Mouse (Mus musculus) erythroblast, embryonic 14.5 days (primary cell): ENCODE data around the gene 1700013F07Rik. TPM values are rescaled to one million over a fixed set of nuclear protein-coding genes. Genes with fewer than 3 reads are reported as not detected.

Experiments
- H3K27me3 ChIP-seq: 2 replicates; pipeline ENCODE4 v1.6.1; 2012; ENCODE audit warnings: inconsistent platforms; ENCODE audit not compliant: control insufficient read depth
- H3K36me3 ChIP-seq: 2 replicates; pipeline ENCODE4 v1.6.1; 2012; ENCODE audit warnings: mild to moderate bottlenecking, inconsistent platforms; ENCODE audit not compliant: control insufficient read depth
- H3K4me1 ChIP-seq: 2 replicates; pipeline ENCODE4 v1.6.1; 2012; ENCODE audit warnings: inconsistent platforms; ENCODE audit not compliant: control insufficient read depth
- H3K4me3 ChIP-seq: replicated peaks from 2 replicates; pipeline ENCODE3; 2012; ENCODE audit warnings: moderate library complexity, mild to moderate bottlenecking, inconsistent platforms
- H3K9me3 ChIP-seq: 2 replicates; pipeline ENCODE4 v1.6.1; 2012; ENCODE audit warnings: low read length, inconsistent platforms, mixed read lengths; ENCODE audit not compliant: control insufficient read depth
- GATA1 ChIP-seq: IDR thresholded peaks from 2 replicates; pipeline ENCODE4 v1.6.1; 2012; ENCODE audit warnings: low read length, inconsistent platforms, mixed read lengths
- TAL1 ChIP-seq: IDR thresholded peaks from 3 replicates; pipeline ENCODE4 v1.6.1; 2012; ENCODE audit warnings: low read length, inconsistent platforms, mixed read lengths
- polyA plus RNA-seq: library from polyadenylated mRNA; stranded (reverse); fragments of >175 nt; gene quantifications from 2 replicates; pipeline ENCODE4 v1.2.3, GENCODE M21; 2012

The 1700013F07Rik gene
- polyA plus RNA-seq, 1 experiment = not detected

- no peak for TF ChIP-seq TAL1
- TF ChIP-seq GATA1 = no peak
- no peak overlapping the region for H3K4me3 ChIP-seq
Measured at GRCm38 (mm10) chr3:108588446-108588845, 54.5 kb downstream of the 1700013F07Rik start.

GRCm38 (mm10) chr3:108590786-108591529, 57.0 kb downstream of the 1700013F07Rik start, which contains the start of gene Wdr47:
Gene Wdr47, plus strand, starts transcription at chr3:108591279.
- H3K27me3 ChIP-seq = peaks cover 18% of the 10 kb centered on the region

More at GRCm38 (mm10) chr3:108588446-108588845, 54.5 kb downstream of the 1700013F07Rik start:
- peaks cover 17% of the 10 kb centered on the region for H3K27me3 ChIP-seq
- peaks cover 23% of the 10 kb centered on the region for H3K4me1 ChIP-seq
- no peaks in the 10 kb centered on the region for H3K9me3 ChIP-seq
- no peaks in the 10 kb centered on the region for H3K36me3 ChIP-seq

GRCm38 (mm10) chr3:108591530-108592522, 57.9 kb downstream of the 1700013F07Rik start:
- TF ChIP-seq TAL1 = no peak
- no peak for TF ChIP-seq GATA1
- Histone ChIP-seq H3K9me3 (no peaks in the 10 kb centered on the region), H3K4me1 (peaks cover 23% of the 10 kb centered on the region), H3K27me3 (peaks cover 18% of the 10 kb centered on the region), H3K4me3 (peak overlapping the region; percentile 86), H3K36me3 (no peaks in the 10 kb centered on the region)

More at GRCm38 (mm10) chr3:108590786-108591529, 57.0 kb downstream of the 1700013F07Rik start, which contains the start of gene Wdr47:
- H3K36me3 ChIP-seq = no peaks in the 10 kb centered on the region
- H3K4me3 ChIP-seq = peak within 1 kb of the TSS; percentile 86
- H3K4me1 ChIP-seq = peaks cover 23% of the 10 kb centered on the region
- TF ChIP-seq TAL1 (no peak), GATA1 (no peak)
- no peaks in the 10 kb centered on the region for H3K9me3 ChIP-seq

Other genes with a start within 250 kb of the 1700013F07Rik start
- gene Mybphl, start 169.2 kb upstream of the 1700013F07Rik start, polyA plus RNA-seq = not detected in 2 replicates
- 8.4 and 10.1 TPM in 2 replicates for gene Psrc1, start 150.3 kb upstream of the 1700013F07Rik start, polyA plus RNA-seq
- gene Celsr2, start 118.6 kb upstream of the 1700013F07Rik start, polyA plus RNA-seq = 0.15 and 0.33 TPM in 2 replicates
- 14.4 and 14.8 TPM in 2 replicates for gene Sars, start 88.9 kb upstream of the 1700013F07Rik start, polyA plus RNA-seq
- 0.01 TPM in 1 of 2 replicates, not detected in the other for gene 5330417C22Rik, start 2.4 kb downstream of the 1700013F07Rik start, polyA plus RNA-seq
- 0.21 and 0.23 TPM in 2 replicates for gene Tmem167b, start 28.3 kb downstream of the 1700013F07Rik start, polyA plus RNA-seq
- 0.03 TPM in 1 of 2 replicates, not detected in the other for gene Taf13, start 37.5 kb downstream of the 1700013F07Rik start, polyA plus RNA-seq
- 0.09 and 0.11 TPM in 2 replicates for gene Wdr47, start 57.1 kb downstream of the 1700013F07Rik start, polyA plus RNA-seq
- gene Clcc1, start 119.8 kb downstream of the 1700013F07Rik start, polyA plus RNA-seq = 0.74 and 0.84 TPM in 2 replicates
- gene Gpsm2, start 188.2 kb downstream of the 1700013F07Rik start, polyA plus RNA-seq = 2.1 and 2.9 TPM in 2 replicates
- 0.01 and 0.04 TPM in 2 replicates for gene Aknad1, start 205.5 kb downstream of the 1700013F07Rik start, polyA plus RNA-seq